Mouse (Mus musculus) right cerebral cortex, adult 2 months (tissue): ENCODE results near the gene Ptpre.
"Not testable (repeated sequence)": the region's sequence is repeated elsewhere in the genome, so short reads cannot be mapped to it uniquely, and the experiment has no call there.

Experiments
- DNase-seq, 2 experiments: peaks; one replicate each; pipeline ENCODE4 v3.0.0; 2021 to 2022; ENCODE audit warnings: low spot score in 2 of 2

Ptpre gene

GRCm38 (mm10) chr7:135537341-135537901 lies at the start of gene Ptpre:
TSS of gene Ptpre (plus strand) at chr7:135537481.
- DNase-seq: peak; percentile 86 to 91

GRCm38 (mm10) chr7:135488214-135488810 lies 49.0 kb upstream of the Ptpre start:
- no peak for DNase-seq

GRCm38 (mm10) chr7:135489724-135490499 lies 47.4 kb upstream of the Ptpre start:
- DNase-seq: no peak

- no peak for DNase-seq
These were observed 46.8 kb upstream of the Ptpre start for GRCm38 (mm10) chr7:135490500-135490886.

GRCm38 (mm10) chr7:135495303-135495702 lies 42.0 kb upstream of the Ptpre start:
- peak in 1 of 2 experiments; percentile 40 for DNase-seq

GRCm38 (mm10) chr7:135498565-135499186 lies 38.6 kb upstream of the Ptpre start:
- no peak for DNase-seq

GRCm38 (mm10) chr7:135499403-135499802 lies 37.9 kb upstream of the Ptpre start:
- DNase-seq: no peak

GRCm38 (mm10) chr7:135506506-135506905 lies 30.8 kb upstream of the Ptpre start:
- DNase-seq: not testable (repeated sequence)

GRCm38 (mm10) chr7:135508602-135509001 lies 28.7 kb upstream of the Ptpre start:
- no peak for DNase-seq

GRCm38 (mm10) chr7:135509272-135509671 lies 28.0 kb upstream of the Ptpre start:
- no peak for DNase-seq

GRCm38 (mm10) chr7:135510431-135510830 lies 26.9 kb upstream of the Ptpre start:
- no peak for DNase-seq

- no peak for DNase-seq
These were observed 25.6 kb upstream of the Ptpre start for GRCm38 (mm10) chr7:135511723-135512122.

- no peak for DNase-seq
These were observed 20.1 kb upstream of the Ptpre start for GRCm38 (mm10) chr7:135517191-135517590.

- DNase-seq: no peak
These were observed 17.0 kb upstream of the Ptpre start for GRCm38 (mm10) chr7:135520241-135520640.

GRCm38 (mm10) chr7:135521755-135522512 lies 15.3 kb upstream of the Ptpre start:
- no peak for DNase-seq

GRCm38 (mm10) chr7:135523981-135524380 lies 13.3 kb upstream of the Ptpre start:
- no peak for DNase-seq

GRCm38 (mm10) chr7:135524424-135524967 lies 12.8 kb upstream of the Ptpre start:
- DNase-seq: no peak

- DNase-seq: no peak
These were observed 10.6 kb upstream of the Ptpre start for GRCm38 (mm10) chr7:135526574-135527152.

GRCm38 (mm10) chr7:135527169-135527568 lies 10.1 kb upstream of the Ptpre start:
- DNase-seq: no peak

GRCm38 (mm10) chr7:135528515-135528914 lies 8.8 kb upstream of the Ptpre start, which contains the start of gene Clrn3:
TSS of gene Clrn3 (minus strand) at chr7:135528654.
- DNase-seq: no peak

- no peak for DNase-seq
These were observed 8.2 kb upstream of the Ptpre start for GRCm38 (mm10) chr7:135529068-135529467.
